Mouse (Mus musculus): ENCODE measurements around the gene Spen. TPM values are rescaled to one million over a fixed set of nuclear protein-coding genes. Genes with fewer than 3 reads are reported as not detected.

Gene Spen
- polyA plus RNA-seq, 1 experiment = 11.7 TPM

- TF ChIP-seq E2F4 (IDR thresholded peaks at IDR 0.05; ENCODE audit: insufficient read depth) = no peak
- TF ChIP-seq USF1 (IDR thresholded peaks at IDR 0.05; ENCODE audit: low read depth) = peak; percentile 59
- no peak for TF ChIP-seq TCF3 (IDR thresholded peaks at IDR 0.05; ENCODE audit: insufficient read length, low read depth)
- TF ChIP-seq MYOD1 (IDR thresholded peaks at IDR 0.05; ENCODE audit: control insufficient read depth in 1 of 3, insufficient read length in 2 of 3, low read depth in 2 of 3) = no peak
- TF ChIP-seq MAX (IDR thresholded peaks at IDR 0.05; ENCODE audit: low read depth) = peak; percentile 66
- peak; percentile 70 for TF ChIP-seq POLR2A (IDR thresholded peaks at IDR 0.05; ENCODE audit: insufficient read length, low read depth)
- TF ChIP-seq REST (IDR thresholded peaks at IDR 0.05; ENCODE audit: insufficient read depth, insufficient read length) = no peak
- TF ChIP-seq MYOG (IDR thresholded peaks at IDR 0.05; ENCODE audit: control insufficient read depth in 1 of 3, insufficient read depth in 1 of 3, insufficient read length in 2 of 3, low read depth in 2 of 3) = no peak
- peak; percentile 68 for TF ChIP-seq POLR2AphosphoS2 (IDR thresholded peaks at IDR 0.05; ENCODE audit: insufficient read length, low read depth)
- Histone ChIP-seq H3K27me3 (ENCODE audit: control insufficient read depth, insufficient read depth, insufficient read length) (no peaks in the 10 kb centered on the region), H3ac (ENCODE audit: control insufficient read depth, insufficient read length) (peak overlapping the region; percentile 80), H3K79me2 (ENCODE audit: control insufficient read depth, insufficient read depth) (no peaks in the 10 kb centered on the region), H3K36me3 (ENCODE audit: control insufficient read depth, insufficient read depth) (no peaks in the 10 kb centered on the region), H3K4me3 (peak overlapping the region; percentile 85), H3K4me2 (ENCODE audit: low read depth) (peak overlapping the region; percentile 89)
Observed at GRCm38 (mm10) chr4:141546334-141547200, 8.2 kb upstream of the Spen start.

DNA sequence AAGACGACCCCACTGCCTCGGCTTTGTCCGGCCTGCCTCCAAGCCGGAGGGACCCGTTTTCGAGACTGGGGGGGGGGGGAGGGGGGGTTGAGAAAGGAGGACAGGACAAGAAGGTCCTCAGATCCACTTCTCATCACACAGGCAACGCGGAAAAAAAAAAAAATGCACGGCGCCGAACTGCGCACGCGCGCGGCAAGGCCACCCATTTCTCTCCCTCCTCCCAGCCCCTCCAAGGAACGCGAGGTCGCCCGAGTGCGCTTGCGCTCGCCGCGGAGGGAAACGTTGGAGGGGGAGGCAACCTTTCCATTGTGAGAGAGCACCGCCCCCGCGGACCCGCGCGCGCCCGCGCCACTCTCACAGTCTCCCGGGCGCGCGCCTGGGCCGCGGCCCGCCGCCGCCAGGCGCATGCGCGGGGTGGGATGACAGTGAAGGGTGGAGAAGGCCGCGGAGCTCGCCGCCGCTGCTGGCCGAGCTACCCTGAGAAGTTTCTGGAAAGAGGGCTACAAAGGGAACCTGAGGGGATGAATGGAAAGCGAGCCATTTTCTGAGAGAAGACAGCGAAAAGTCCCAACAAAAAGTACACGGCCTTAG lies 7.4 kb upstream of the Spen start:
- Histone ChIP-seq H3K4me3 (peak overlapping the region; percentile 85), H3K36me3 (ENCODE audit: control insufficient read depth, insufficient read depth) (no peaks in the 10 kb centered on the region)
- TF ChIP-seq TCF12 (IDR thresholded peaks at IDR 0.05; ENCODE audit: insufficient read depth, poor library complexity, severe bottlenecking) (no peak), POLR2A (IDR thresholded peaks at IDR 0.05; ENCODE audit: insufficient read length, low read depth) (peak; percentile 62)

DNA sequence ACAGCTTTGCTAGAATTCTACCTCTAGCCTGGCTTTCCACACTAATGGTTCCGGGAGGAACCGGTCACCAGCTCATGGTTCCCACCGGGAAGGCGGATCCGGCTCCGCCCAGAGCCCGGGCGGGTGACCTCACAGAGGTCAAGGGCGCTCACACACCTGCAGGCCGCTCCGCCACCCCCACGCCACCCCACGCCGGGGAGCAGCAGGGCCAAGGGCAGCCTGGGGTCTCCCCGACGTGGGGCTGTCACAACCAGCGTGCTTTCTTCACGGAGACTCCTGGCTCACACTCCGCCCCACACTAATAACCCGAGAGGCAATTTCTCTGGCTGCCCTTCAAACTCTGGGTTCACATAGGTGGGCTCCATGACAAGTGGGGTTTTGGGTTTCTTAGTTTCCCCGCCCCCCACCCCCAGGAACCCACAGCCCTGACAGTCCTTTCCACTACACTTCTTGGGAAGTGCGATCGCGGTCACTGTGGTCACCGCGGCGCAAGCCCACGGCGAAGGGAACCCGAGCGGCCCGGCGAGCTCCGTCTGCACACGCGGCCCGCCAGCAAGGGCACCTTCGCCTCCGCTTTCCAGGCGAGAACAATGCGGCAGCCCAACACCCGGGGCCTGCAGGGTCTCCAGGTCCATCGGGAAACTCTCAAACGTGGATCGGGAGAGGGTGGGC lies 6.8 kb upstream of the Spen start:
- Histone ChIP-seq H3K36me3 (ENCODE audit: control insufficient read depth, insufficient read depth) (no peaks in the 10 kb centered on the region), H3K79me2 (ENCODE audit: control insufficient read depth, insufficient read depth) (no peaks in the 10 kb centered on the region), H3ac (ENCODE audit: control insufficient read depth, insufficient read length) (peak overlapping the region; percentile 80), H3K4me3 (peak overlapping the region; percentile 85), H3K27me3 (ENCODE audit: control insufficient read depth, insufficient read depth, insufficient read length) (no peaks in the 10 kb centered on the region), H3K4me2 (ENCODE audit: low read depth) (peak overlapping the region; percentile 84)
- no peak for TF ChIP-seq CEBPB (IDR thresholded peaks at IDR 0.05; ENCODE audit: insufficient read depth, poor library complexity, severe bottlenecking)
- peak in 2 of 3 experiments; percentile 9 to 30 for TF ChIP-seq MYOG (IDR thresholded peaks at IDR 0.05; ENCODE audit: control insufficient read depth in 1 of 3, insufficient read depth in 1 of 3, insufficient read length in 2 of 3, low read depth in 2 of 3)
- peak; percentile 67 for TF ChIP-seq POLR2AphosphoS2 (IDR thresholded peaks at IDR 0.05; ENCODE audit: insufficient read length, low read depth)
- no peak for TF ChIP-seq REST (IDR thresholded peaks at IDR 0.05; ENCODE audit: insufficient read depth, insufficient read length)
- TF ChIP-seq POLR2A (IDR thresholded peaks at IDR 0.05; ENCODE audit: insufficient read length, low read depth) = peak; percentile 57
- no peak for TF ChIP-seq E2F4 (IDR thresholded peaks at IDR 0.05; ENCODE audit: insufficient read depth)
- TF ChIP-seq TCF3 (IDR thresholded peaks at IDR 0.05; ENCODE audit: insufficient read length, low read depth) = no peak
- peak in 1 of 3 experiments; percentile 48 for TF ChIP-seq MYOD1 (IDR thresholded peaks at IDR 0.05; ENCODE audit: control insufficient read depth in 1 of 3, insufficient read length in 2 of 3, low read depth in 2 of 3)
- TF ChIP-seq TCF12 (IDR thresholded peaks at IDR 0.05; ENCODE audit: insufficient read depth, poor library complexity, severe bottlenecking) = no peak
- TF ChIP-seq MAX (IDR thresholded peaks at IDR 0.05; ENCODE audit: low read depth) = no peak
- no peak for TF ChIP-seq USF1 (IDR thresholded peaks at IDR 0.05; ENCODE audit: low read depth)
- no peak for TF ChIP-seq SRF (IDR thresholded peaks at IDR 0.05; ENCODE audit: control insufficient read depth, insufficient read length, low read depth)

More for the DNA sequence above, 7.4 kb upstream of the Spen start:
- Histone ChIP-seq H3K4me2 (ENCODE audit: low read depth) (peak overlapping the region; percentile 84), H3ac (ENCODE audit: control insufficient read depth, insufficient read length) (peak overlapping the region; percentile 80), H3K79me2 (ENCODE audit: control insufficient read depth, insufficient read depth) (no peaks in the 10 kb centered on the region), H3K27me3 (ENCODE audit: control insufficient read depth, insufficient read depth, insufficient read length) (no peaks in the 10 kb centered on the region)

DNA sequence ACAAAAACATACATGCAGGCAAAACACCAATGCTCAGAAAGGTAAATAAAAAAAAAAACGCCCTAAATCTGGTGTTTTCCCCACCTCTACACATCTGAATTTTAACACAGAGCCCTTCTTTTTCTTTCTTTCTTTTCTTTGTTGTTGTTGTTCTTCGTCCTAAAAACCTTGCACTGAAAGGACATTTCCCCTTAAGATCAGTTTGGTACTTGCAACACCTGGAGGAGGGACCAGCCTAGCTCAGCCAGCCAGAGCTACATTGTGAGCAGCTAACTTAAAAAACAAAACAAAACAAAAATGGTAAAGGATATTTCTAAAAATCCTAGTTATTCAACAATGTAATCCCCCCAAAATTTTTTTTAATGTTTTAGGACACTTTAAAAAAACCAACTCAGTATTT lies 6.1 kb upstream of the Spen start:
- Histone ChIP-seq H3ac (ENCODE audit: control insufficient read depth, insufficient read length) (peak overlapping the region; percentile 80), H3K36me3 (ENCODE audit: control insufficient read depth, insufficient read depth) (no peaks in the 10 kb centered on the region), H3K4me2 (ENCODE audit: low read depth) (peak overlapping the region; percentile 84), H3K27me3 (ENCODE audit: control insufficient read depth, insufficient read depth, insufficient read length) (no peaks in the 10 kb centered on the region), H3K79me2 (ENCODE audit: control insufficient read depth, insufficient read depth) (no peaks in the 10 kb centered on the region), H3K4me3 (peak overlapping the region; percentile 85)
- TF ChIP-seq USF1 (IDR thresholded peaks at IDR 0.05; ENCODE audit: low read depth) (no peak), CEBPB (IDR thresholded peaks at IDR 0.05; ENCODE audit: insufficient read depth, poor library complexity, severe bottlenecking) (no peak), TCF3 (IDR thresholded peaks at IDR 0.05; ENCODE audit: insufficient read length, low read depth) (no peak), POLR2A (IDR thresholded peaks at IDR 0.05; ENCODE audit: insufficient read length, low read depth) (no peak), POLR2AphosphoS2 (IDR thresholded peaks at IDR 0.05; ENCODE audit: insufficient read length, low read depth) (no peak), MYOG (IDR thresholded peaks at IDR 0.05; ENCODE audit: control insufficient read depth in 1 of 3, insufficient read depth in 1 of 3, insufficient read length in 2 of 3, low read depth in 2 of 3) (no peak), TCF12 (IDR thresholded peaks at IDR 0.05; ENCODE audit: insufficient read depth, poor library complexity, severe bottlenecking) (no peak), REST (IDR thresholded peaks at IDR 0.05; ENCODE audit: insufficient read depth, insufficient read length) (no peak), SRF (IDR thresholded peaks at IDR 0.05; ENCODE audit: control insufficient read depth, insufficient read length, low read depth) (no peak), MYOD1 (IDR thresholded peaks at IDR 0.05; ENCODE audit: control insufficient read depth in 1 of 3, insufficient read length in 2 of 3, low read depth in 2 of 3) (no peak)

Measured in myocyte (in vitro differentiated cells).